Mouse (Mus musculus): Measurements from ENCODE around the gene Rab6b. TPM values are rescaled to one million over a fixed set of nuclear protein-coding genes. Genes with fewer than 3 reads are reported as not detected.
"Not testable (repeated sequence)": the region's sequence is repeated elsewhere in the genome, so short reads cannot be mapped to it uniquely, and the experiment has no call there.

Gene Rab6b
- polyA plus RNA-seq, 1 experiment from 2014 or later: 7.3 TPM

DNA sequence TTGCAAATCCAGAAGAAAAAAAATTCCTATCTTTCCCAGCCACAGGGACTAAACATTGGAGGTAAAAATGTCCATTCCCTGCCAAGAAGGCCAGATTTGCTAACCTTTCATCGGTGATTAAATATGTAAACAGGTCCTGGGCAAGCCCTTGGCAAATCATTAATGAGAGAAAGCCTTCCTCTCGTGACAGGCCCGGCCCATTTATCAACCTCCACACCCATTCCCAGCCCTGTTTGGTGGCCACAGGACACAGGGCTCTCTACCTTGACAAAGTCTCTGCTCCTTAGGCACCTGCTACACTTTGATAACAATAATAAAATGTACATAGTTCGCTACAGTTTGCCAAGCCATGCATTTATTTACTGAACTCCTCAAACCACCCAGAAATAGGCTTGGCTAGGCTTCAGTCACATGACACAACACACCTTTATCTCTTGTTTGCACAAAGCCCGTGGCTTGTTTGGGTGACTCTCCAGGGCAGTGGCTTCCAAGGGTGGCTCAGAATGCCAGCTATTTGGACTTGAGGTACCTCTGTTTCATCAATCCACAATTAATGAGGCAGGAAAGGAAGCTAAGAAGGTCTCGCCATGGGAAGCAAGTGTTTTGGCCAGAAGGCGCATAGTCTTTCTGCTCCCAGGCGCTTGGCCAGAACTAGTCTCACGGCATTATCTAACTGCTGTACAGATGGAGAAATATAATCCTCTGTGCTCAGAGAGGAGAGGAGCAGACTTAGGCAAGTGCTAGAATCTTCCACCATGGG lies 21.3 kb upstream of the Rab6b start:
- H3K27ac ChIP-seq (replicated peaks; ENCODE audit: low read depth, low read length): no peak overlapping the region
- no peaks in the 10 kb centered on the region for H3K36me3 ChIP-seq (ENCODE audit: control insufficient read depth, insufficient read depth, low read length)
- WGBS: 68% methylated on average over 9 of the region's 9 CpGs
- no peaks in the 10 kb centered on the region for H3K4me1 ChIP-seq (ENCODE audit: control insufficient read depth, insufficient read depth, low read length)
- H3K9me3 ChIP-seq (ENCODE audit: control insufficient read depth, low read length): no peaks in the 10 kb centered on the region
- ATAC-seq (ENCODE audit: low read depth): no peak
- H3K4me3 ChIP-seq (ENCODE audit: low read depth, low read length): no peak overlapping the region
- DNase-seq (ENCODE audit: low spot score): no peak
- no peaks in the 10 kb centered on the region for H3K27me3 ChIP-seq (replicated peaks; ENCODE audit: control insufficient read depth, insufficient read depth, low read length)
- H3K4me2 ChIP-seq (ENCODE audit: low read depth, low read length): no peak overlapping the region
- no peak overlapping the region for H3K9ac ChIP-seq (ENCODE audit: low read depth, low read length)

GRCm38 (mm10) chr9:103091039-103091883 lies 20.3 kb upstream of the Rab6b start:
- Histone ChIP-seq H3K4me1 (ENCODE audit: control insufficient read depth, insufficient read depth, low read length) (no peaks in the 10 kb centered on the region), H3K9me3 (ENCODE audit: control insufficient read depth, low read length) (no peaks in the 10 kb centered on the region), H3K27me3 (replicated peaks; ENCODE audit: control insufficient read depth, insufficient read depth, low read length) (no peaks in the 10 kb centered on the region), H3K4me2 (ENCODE audit: low read depth, low read length) (no peak overlapping the region), H3K9ac (ENCODE audit: low read depth, low read length) (no peak overlapping the region), H3K4me3 (ENCODE audit: low read depth, low read length) (no peak overlapping the region), H3K36me3 (ENCODE audit: control insufficient read depth, insufficient read depth, low read length) (no peaks in the 10 kb centered on the region), H3K27ac (replicated peaks; ENCODE audit: low read depth, low read length) (no peak overlapping the region)
- WGBS: 80% methylated on average over 16 of the region's 16 CpGs
- DNase-seq (ENCODE audit: low spot score) (no peak), ATAC-seq (ENCODE audit: low read depth) (0 out of 2 replicates have a peak, but pooled peaks have one; percentile 31)

DNA sequence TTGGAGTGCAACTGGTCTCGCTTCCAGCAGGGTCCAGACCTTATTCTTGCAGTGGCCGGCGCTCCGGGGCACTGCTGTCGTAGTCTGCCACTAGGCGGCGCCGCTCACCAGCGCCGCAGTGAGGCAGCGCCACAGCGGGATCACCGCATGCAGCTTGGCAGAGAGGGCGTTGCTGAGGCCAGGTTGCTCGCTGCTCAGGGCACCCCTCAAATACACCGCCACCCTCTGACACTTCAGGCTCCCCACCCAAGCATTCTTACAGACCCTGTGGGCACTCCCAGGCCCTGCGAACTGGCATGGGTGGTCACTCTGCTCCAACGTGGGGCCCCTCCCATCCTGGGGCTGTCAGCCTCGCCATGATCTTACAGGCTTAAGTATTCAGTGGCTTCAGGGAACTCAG lies 19.3 kb upstream of the Rab6b start:
- peak overlapping the region; percentile 87 for H3K4me2 ChIP-seq (ENCODE audit: low read depth, low read length)
- H3K9ac ChIP-seq (ENCODE audit: low read depth, low read length): peak overlapping the region; percentile 65
- DNase-seq (ENCODE audit: low spot score): peak; percentile 86
- no peak overlapping the region for H3K27ac ChIP-seq (replicated peaks; ENCODE audit: low read depth, low read length)
- H3K9me3 ChIP-seq (ENCODE audit: control insufficient read depth, low read length): no peaks in the 10 kb centered on the region
- 0% methylated on average over 15 of the region's 19 CpGs for WGBS
- peak; percentile 90 for ATAC-seq (ENCODE audit: low read depth)
- H3K36me3 ChIP-seq (ENCODE audit: control insufficient read depth, insufficient read depth, low read length): no peaks in the 10 kb centered on the region
- no peaks in the 10 kb centered on the region for H3K4me1 ChIP-seq (ENCODE audit: control insufficient read depth, insufficient read depth, low read length)
- H3K27me3 ChIP-seq (replicated peaks; ENCODE audit: control insufficient read depth, insufficient read depth, low read length): no peaks in the 10 kb centered on the region
- H3K4me3 ChIP-seq (ENCODE audit: low read depth, low read length): peak overlapping the region; percentile 44

- no peak for DNase-seq (ENCODE audit: low spot score)
- Histone ChIP-seq H3K4me3 (ENCODE audit: low read depth, low read length) (no peak overlapping the region), H3K4me2 (ENCODE audit: low read depth, low read length) (no peak overlapping the region), H3K9ac (ENCODE audit: low read depth, low read length) (no peak overlapping the region), H3K36me3 (ENCODE audit: control insufficient read depth, insufficient read depth, low read length) (no peaks in the 10 kb centered on the region), H3K4me1 (ENCODE audit: control insufficient read depth, insufficient read depth, low read length) (no peaks in the 10 kb centered on the region), H3K9me3 (ENCODE audit: control insufficient read depth, low read length) (no peaks in the 10 kb centered on the region), H3K27me3 (replicated peaks; ENCODE audit: control insufficient read depth, insufficient read depth, low read length) (no peaks in the 10 kb centered on the region), H3K27ac (replicated peaks; ENCODE audit: low read depth, low read length) (no peak overlapping the region)
- WGBS: 77% methylated on average over 3 of the region's 3 CpGs
- no peak for ATAC-seq (ENCODE audit: low read depth)
These were observed 17.9 kb upstream of the Rab6b start for GRCm38 (mm10) chr9:103093681-103094080.

GRCm38 (mm10) chr9:103108341-103108798 lies 3.2 kb upstream of the Rab6b start:
- H3K4me1 ChIP-seq (ENCODE audit: control insufficient read depth, insufficient read depth, low read length): peaks cover 21% of the 10 kb centered on the region; the same call in 1 of the 2 replicates
- peak overlapping the region; percentile 46 for H3K4me3 ChIP-seq (ENCODE audit: low read depth, low read length)
- H3K27me3 ChIP-seq (replicated peaks; ENCODE audit: control insufficient read depth, insufficient read depth, low read length): peaks cover 31% of the 10 kb centered on the region
- H3K9me3 ChIP-seq (ENCODE audit: control insufficient read depth, low read length); H3K27ac ChIP-seq (replicated peaks; ENCODE audit: low read depth, low read length); H3K36me3 ChIP-seq (ENCODE audit: control insufficient read depth, insufficient read depth, low read length): not testable (repeated sequence)
- DNase-seq (ENCODE audit: low spot score) (peak; percentile 44), ATAC-seq (ENCODE audit: low read depth) (peak; percentile 69)
- 22% methylated on average over 7 of the region's 14 CpGs for WGBS
- peak overlapping the region; percentile 54 for H3K4me2 ChIP-seq (ENCODE audit: low read depth, low read length)
- H3K9ac ChIP-seq (ENCODE audit: low read depth, low read length): peak overlapping the region; percentile 53; the same call in 1 of the 2 replicates

GRCm38 (mm10) chr9:103108943-103109670 lies 2.5 kb upstream of the Rab6b start:
- Histone ChIP-seq H3K4me1 (ENCODE audit: control insufficient read depth, insufficient read depth, low read length) (peaks cover 21% of the 10 kb centered on the region; the same call in 1 of the 2 replicates), H3K4me2 (ENCODE audit: low read depth, low read length) (peak overlapping the region; percentile 78), H3K9ac (ENCODE audit: low read depth, low read length) (peak overlapping the region; percentile 63), H3K27ac (replicated peaks; ENCODE audit: low read depth, low read length) (no peak overlapping the region), H3K9me3 (ENCODE audit: control insufficient read depth, low read length) (no peaks in the 10 kb centered on the region), H3K27me3 (replicated peaks; ENCODE audit: control insufficient read depth, insufficient read depth, low read length) (peaks cover 39% of the 10 kb centered on the region), H3K4me3 (ENCODE audit: low read depth, low read length) (peak overlapping the region; percentile 46), H3K36me3 (ENCODE audit: control insufficient read depth, insufficient read depth, low read length) (no peaks in the 10 kb centered on the region)
- 35% methylated on average over 18 of the region's 18 CpGs for WGBS
- ATAC-seq (ENCODE audit: low read depth) (no peak), DNase-seq (ENCODE audit: low spot score) (no peak)

DNA sequence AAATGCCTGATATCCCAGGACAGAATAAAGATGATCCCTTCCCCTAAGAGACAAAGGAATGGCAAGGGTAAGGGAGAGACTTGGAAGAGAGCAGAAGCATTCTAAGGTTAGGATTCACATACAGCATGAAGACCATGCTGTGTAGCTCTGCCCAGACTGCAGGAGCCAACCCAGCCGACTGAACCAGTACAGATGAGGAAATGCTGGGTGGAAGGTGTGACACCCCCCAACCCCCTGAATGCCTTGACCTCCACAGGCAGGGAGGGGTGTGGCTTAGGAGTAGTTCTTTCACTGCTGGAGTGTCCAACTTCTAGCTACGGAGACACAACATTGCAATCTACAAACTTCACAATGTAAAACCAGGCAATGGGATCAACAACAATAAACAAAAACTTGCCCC lies 1.7 kb upstream of the Rab6b start:
- Histone ChIP-seq H3K4me2 (ENCODE audit: low read depth, low read length) (peak overlapping the region; percentile 78), H3K9ac (ENCODE audit: low read depth, low read length) (no peak overlapping the region), H3K4me1 (ENCODE audit: control insufficient read depth, insufficient read depth, low read length) (peaks cover 21% of the 10 kb centered on the region; the same call in 1 of the 2 replicates), H3K27ac (replicated peaks; ENCODE audit: low read depth, low read length) (no peak overlapping the region), H3K36me3 (ENCODE audit: control insufficient read depth, insufficient read depth, low read length) (no peaks in the 10 kb centered on the region), H3K9me3 (ENCODE audit: control insufficient read depth, low read length) (no peaks in the 10 kb centered on the region), H3K4me3 (ENCODE audit: low read depth, low read length) (no peak overlapping the region), H3K27me3 (replicated peaks; ENCODE audit: control insufficient read depth, insufficient read depth, low read length) (peaks cover 45% of the 10 kb centered on the region)
- ATAC-seq (ENCODE audit: low read depth): no peak
- DNase-seq (ENCODE audit: low spot score): no peak
- 66% methylated on average over 2 of the region's 2 CpGs for WGBS

Data from embryonic facial prominence, embryonic 14.5 days (tissue).